Mouse (Mus musculus): ENCODE measurements at regions not wholly inside any gene's neighbourhood (a gene's known extent, or its start where the extent isn't known, plus 50 kb on each side); places are given as distances from the start of the nearest gene placed in this dataset.

- TF ChIP-seq CTCF (IDR thresholded peaks at IDR 0.05; ENCODE audit: extremely low read depth, insufficient read depth, insufficient read length, insufficient replicate concordance) (no peak), POLR2A (IDR thresholded peaks at IDR 0.05; ENCODE audit: low read depth, low read length) (no peak)
Measured at GRCm38 (mm10) chr7:115373781-115374533, 630.5 kb downstream of the Insc start.
